Mouse (Mus musculus): ENCODE data around the gene Dusp13. TPM values are rescaled to one million over a fixed set of nuclear protein-coding genes. Genes with fewer than 3 reads are reported as not detected.

The Dusp13 gene
- polyA plus RNA-seq, 1 experiment from 2014 or later = not detected

- Histone ChIP-seq H3K9me3 (no peaks in the 10 kb centered on the region), H3K4me1 (peaks cover 71% of the 10 kb centered on the region), H3K27ac (peak overlapping the region; percentile 62), H3K27me3 (ENCODE audit: poor library complexity, severe bottlenecking) (peaks cover 34% of the 10 kb centered on the region), H3K4me3 (no peak overlapping the region), H3K36me3 (replicated peaks) (no peaks in the 10 kb centered on the region)
- no peak for DNase-seq (ENCODE audit: extremely low spot score, low spot score)
- WGBS = 86% methylated on average over 4 of the region's 4 CpGs
Measured at GRCm38 (mm10) chr14:21683834-21684233, 67.1 kb downstream of the Dusp13 start.

Other genes with a start within 250 kb of the Dusp13 start
- gene Dupd1, start 36.6 kb downstream of the Dusp13 start, polyA plus RNA-seq (2016; fragmentation: Nextera tagmentation; extraction: Ambion mirVana) = not detected in 2 replicates
- 9.4 and 11.4 TPM in 2 replicates for gene Samd8, start 650 bp downstream of the Dusp13 start, polyA plus RNA-seq (2016; fragmentation: Nextera tagmentation; extraction: Ambion mirVana)
- gene Vdac2, start 74.1 kb upstream of the Dusp13 start, polyA plus RNA-seq (2016; fragmentation: Nextera tagmentation; extraction: Ambion mirVana) = 271 and 273 TPM in 2 replicates
- 16.6 and 17.7 TPM in 2 replicates for gene Comtd1, start 97.8 kb upstream of the Dusp13 start, polyA plus RNA-seq (2016; fragmentation: Nextera tagmentation; extraction: Ambion mirVana)
- 7.6 and 8.6 TPM in 2 replicates for gene Zfp503, start 238.4 kb upstream of the Dusp13 start, polyA plus RNA-seq (2016; fragmentation: Nextera tagmentation; extraction: Ambion mirVana)

Measured in forebrain, embryonic 10.5 days (tissue).